Mouse (Mus musculus) CH12.LX (cell line): ENCODE measurements around the gene Akr1cl. TPM values are rescaled to one million over a fixed set of nuclear protein-coding genes. Genes with fewer than 3 reads are reported as not detected.

Experiments used
- DNase-seq: peaks from one replicate; pipeline ENCODE4 v3.0.0-alpha.2; 2013; ENCODE audit errors: extremely low read depth
- H3K27ac ChIP-seq: 2 replicates; pipeline ENCODE4 v1.5.1; 2012; ENCODE audit warnings: low read depth, mild to moderate bottlenecking, control low read depth, moderate library complexity; ENCODE audit not compliant: insufficient read depth
- H3K27me3 ChIP-seq: replicated peaks from 2 replicates; pipeline ENCODE3; 2012; ENCODE audit warnings: inconsistent platforms
- H3K36me3 ChIP-seq, 2 experiments: replicated peaks in 1 of 2; 2 replicates each; pipeline versions ENCODE3 to v1.6.1; 2012; ENCODE audit warnings: inconsistent platforms in 1 of 2, low read length in 1 of 2, mild to moderate bottlenecking in 1 of 2, mixed read lengths in 1 of 2, moderate library complexity in 1 of 2; ENCODE audit not compliant: control insufficient read depth in 1 of 2, insufficient read depth in 1 of 2
- H3K4me1 ChIP-seq, 2 experiments: 2 replicates each; pipeline ENCODE4 v1.6.1; 2012; ENCODE audit warnings: inconsistent platforms in 1 of 2, moderate library complexity in 1 of 2; ENCODE audit not compliant: insufficient read depth in 2 of 2, control insufficient read depth in 1 of 2
- H3K4me2 ChIP-seq: 2 replicates; pipeline ENCODE4 v1.6.1; 2012; ENCODE audit warnings: low read depth, mild to moderate bottlenecking, control low read depth; ENCODE audit not compliant: poor library complexity, insufficient read depth, severe bottlenecking
- H3K4me3 ChIP-seq, 3 experiments: fragments of 150-350 bp in 1 of 3; sonication (generic) in 1 of 3; replicated peaks in 1 of 3; 2 replicates each; pipeline versions ENCODE3 to v1.5.1; 2011 to 2012; ENCODE audit warnings: low read depth in 2 of 3, low read length in 2 of 3, mild to moderate bottlenecking in 2 of 3, moderate library complexity in 2 of 3, control low read depth in 1 of 3, improper control_type of control experiment in 1 of 3, inconsistent platforms in 1 of 3, mixed read lengths in 1 of 3; ENCODE audit not compliant: poor library complexity in 1 of 3
- H3K79me2 ChIP-seq: replicated peaks from 2 replicates; pipeline ENCODE4 v1.6.1; 2012; ENCODE audit warnings: mild to moderate bottlenecking, moderate library complexity; ENCODE audit not compliant: control insufficient read depth, poor library complexity, insufficient read depth, severe bottlenecking; ENCODE audit errors: extremely low read depth
- H3K9ac ChIP-seq: 2 replicates; pipeline ENCODE4 v1.6.1; 2012; ENCODE audit warnings: low read depth, mild to moderate bottlenecking, control low read depth, moderate library complexity; ENCODE audit not compliant: insufficient read depth
- H3K9me3 ChIP-seq: replicated peaks from 2 replicates; pipeline ENCODE3; 2012; ENCODE audit warnings: low read length, inconsistent platforms, mixed read lengths
- BHLHE40 ChIP-seq: IDR thresholded peaks from 2 replicates; pipeline ENCODE4 v1.6.1; 2011; ENCODE audit warnings: mild to moderate bottlenecking, low read depth, low read length, improper control_type of control experiment
- CHD1 ChIP-seq: IDR thresholded peaks from 2 replicates; pipeline ENCODE4 v1.6.1; 2012; ENCODE audit warnings: low read depth, low read length, improper control_type of control experiment, inconsistent platforms
- CHD2 ChIP-seq: IDR thresholded peaks from 2 replicates; pipeline ENCODE4 v1.6.1; 2011; ENCODE audit warnings: low read length, improper control_type of control experiment
- CTCF ChIP-seq, 2 experiments: IDR thresholded peaks in 1 of 2; conservative IDR thresholded peaks in 1 of 2; 2 replicates each; pipeline ENCODE4 v1.5.1; 2011 to 2012; ENCODE audit warnings: low read depth in 2 of 2, low read length in 2 of 2, improper control_type of control experiment in 1 of 2, inconsistent platforms in 1 of 2, mild to moderate bottlenecking in 1 of 2, moderate library complexity in 1 of 2
- E2F4 ChIP-seq: IDR thresholded peaks from 2 replicates; pipeline ENCODE4 v1.6.1; 2011; ENCODE audit warnings: low read depth, low read length, improper control_type of control experiment; ENCODE audit not compliant: insufficient replicate concordance
- ELF1 ChIP-seq: IDR thresholded peaks from 2 replicates; pipeline ENCODE4 v1.6.1; 2014; ENCODE audit warnings: low read depth, mild to moderate bottlenecking, inconsistent platforms, low read length, improper control_type of control experiment
- ETS1 ChIP-seq: conservative IDR thresholded peaks from 2 replicates; pipeline ENCODE4 v1.6.1; 2012; ENCODE audit warnings: low read depth, mild to moderate bottlenecking, inconsistent platforms, low read length, improper control_type of control experiment, moderate library complexity
- GABPA ChIP-seq: IDR thresholded peaks from 2 replicates; pipeline ENCODE4 v1.6.1; 2012; ENCODE audit warnings: low read depth, low read length, improper control_type of control experiment, inconsistent platforms; ENCODE audit not compliant: insufficient replicate concordance
- HCFC1 ChIP-seq: IDR thresholded peaks from 2 replicates; pipeline ENCODE4 v1.6.1; 2012; ENCODE audit warnings: low read depth, mild to moderate bottlenecking, inconsistent platforms, low read length, improper control_type of control experiment
- IRF4 ChIP-seq: IDR thresholded peaks from 2 replicates; pipeline ENCODE4 v1.6.1; 2014; ENCODE audit warnings: low read depth, mild to moderate bottlenecking, inconsistent platforms, low read length, improper control_type of control experiment
- JUN ChIP-seq: IDR thresholded peaks from 2 replicates; pipeline ENCODE4 v1.6.1; 2011; ENCODE audit warnings: low read depth, mild to moderate bottlenecking, low read length, improper control_type of control experiment, moderate library complexity; ENCODE audit not compliant: insufficient read depth
- JUND ChIP-seq: conservative IDR thresholded peaks from 2 replicates; pipeline ENCODE4 v1.6.1; 2011; ENCODE audit warnings: low read depth, low read length, improper control_type of control experiment
- KAT2A ChIP-seq: IDR thresholded peaks from 2 replicates; pipeline ENCODE4 v1.6.1; 2012; ENCODE audit warnings: low read length, improper control_type of control experiment, inconsistent platforms; ENCODE audit not compliant: insufficient replicate concordance
- MAFK ChIP-seq: IDR thresholded peaks from 2 replicates; pipeline ENCODE4 v1.6.1; 2011; ENCODE audit warnings: low read length, improper control_type of control experiment; ENCODE audit not compliant: insufficient replicate concordance
- MAX ChIP-seq: IDR thresholded peaks from 2 replicates; pipeline ENCODE4 v1.6.1; 2011; ENCODE audit warnings: low read length, improper control_type of control experiment
- MAZ ChIP-seq: IDR thresholded peaks from 2 replicates; pipeline ENCODE4 v1.6.1; 2012; ENCODE audit warnings: low read depth, mild to moderate bottlenecking, inconsistent platforms, low read length, improper control_type of control experiment, moderate library complexity
- MEF2A ChIP-seq: IDR thresholded peaks from 2 replicates; pipeline ENCODE4 v1.6.1; 2014; ENCODE audit warnings: low read depth, mild to moderate bottlenecking, inconsistent platforms, low read length, improper control_type of control experiment, borderline replicate concordance
- MYC ChIP-seq: IDR thresholded peaks from 2 replicates; pipeline ENCODE4 v1.6.1; 2011; ENCODE audit warnings: low read depth, mild to moderate bottlenecking, improper control_type of control experiment, low read length
- NRF1 ChIP-seq: IDR thresholded peaks from 2 replicates; pipeline ENCODE4 v1.6.1; 2014; ENCODE audit warnings: low read depth, mild to moderate bottlenecking, inconsistent platforms, low read length, improper control_type of control experiment, moderate library complexity
- POLR2A ChIP-seq: IDR thresholded peaks from 2 replicates; pipeline ENCODE4 v1.6.1; 2011; ENCODE audit warnings: low read depth, mild to moderate bottlenecking, improper control_type of control experiment, low read length
- POLR2AphosphoS2 ChIP-seq: IDR thresholded peaks from 2 replicates; pipeline ENCODE4 v1.6.1; 2011; ENCODE audit warnings: low read depth, low read length, improper control_type of control experiment
- RAD21 ChIP-seq: IDR thresholded peaks from 2 replicates; pipeline ENCODE4 v1.6.1; 2011; ENCODE audit warnings: low read depth, mild to moderate bottlenecking, low read length, improper control_type of control experiment, moderate library complexity
- RCOR1 ChIP-seq: conservative IDR thresholded peaks from 2 replicates; pipeline ENCODE4 v1.6.1; 2012; ENCODE audit warnings: low read depth, mild to moderate bottlenecking, inconsistent platforms, low read length, improper control_type of control experiment
- SIN3A ChIP-seq: IDR thresholded peaks from 2 replicates; pipeline ENCODE4 v1.6.1; 2012; ENCODE audit warnings: low read length, improper control_type of control experiment, inconsistent platforms
- SMC3 ChIP-seq: IDR thresholded peaks from 2 replicates; pipeline ENCODE4 v1.6.1; 2011; ENCODE audit warnings: low read depth, low read length, improper control_type of control experiment
- TBP ChIP-seq: conservative IDR thresholded peaks from 2 replicates; pipeline ENCODE4 v1.6.1; 2011; ENCODE audit warnings: low read depth, low read length, improper control_type of control experiment
- TCF12 ChIP-seq: IDR thresholded peaks from 2 replicates; pipeline ENCODE4 v1.6.1; 2014; ENCODE audit warnings: low read depth, mild to moderate bottlenecking, inconsistent platforms, low read length, improper control_type of control experiment
- UBTF ChIP-seq: IDR thresholded peaks from 2 replicates; pipeline ENCODE4 v1.6.1; 2012; ENCODE audit warnings: low read depth, mild to moderate bottlenecking, inconsistent platforms, low read length, improper control_type of control experiment, moderate library complexity
- USF1 ChIP-seq: IDR thresholded peaks from 2 replicates; pipeline ENCODE4 v1.6.1; 2014; ENCODE audit warnings: low read depth, mild to moderate bottlenecking, inconsistent platforms, low read length, improper control_type of control experiment
- USF2 ChIP-seq: conservative IDR thresholded peaks from 2 replicates; pipeline ENCODE4 v1.6.1; 2011; ENCODE audit warnings: low read depth, low read length, improper control_type of control experiment
- ZC3H11A ChIP-seq: IDR thresholded peaks from 2 replicates; pipeline ENCODE4 v1.6.1; 2012; ENCODE audit warnings: low read depth, mild to moderate bottlenecking, inconsistent platforms, low read length, improper control_type of control experiment
- ZKSCAN1 ChIP-seq: IDR thresholded peaks from 2 replicates; pipeline ENCODE4 v1.6.1; 2012; ENCODE audit warnings: low read depth, inconsistent platforms, low read length, improper control_type of control experiment, borderline replicate concordance
- ZMIZ1 ChIP-seq: IDR thresholded peaks from 2 replicates; pipeline ENCODE4 v1.6.1; 2012; ENCODE audit warnings: low read depth, mild to moderate bottlenecking, inconsistent platforms, low read length, improper control_type of control experiment
- dilution Hi-C: fragments of 300-500 bp; cut with MboI; formaldehyde crosslinking; loops from 2 replicates; pipeline ENCODE4 v1.14.3; 2020; ENCODE audit warnings: low sequenced_read_pairs; ENCODE audit not compliant: extremely low pct_unique_long_range_greater_than_20kb, extremely low pct_ligation_motif_present
- in situ Hi-C: fragments of 300-500 bp; cut with MboI; formaldehyde crosslinking; loops from 3 replicates; pipeline ENCODE4 v1.14.3; 2019; ENCODE audit warnings: low sequenced_read_pairs, low pct_ligation_motif_present, low pct_unique_long_range_greater_than_20kb, mixed read lengths
- polyA plus RNA-seq: library from polyadenylated mRNA; unstranded; fragments of >175 nt; gene quantifications from 2 replicates; pipeline ENCODE4 v1.2.1, GENCODE M21; 2012; ENCODE audit warnings: low read depth; ENCODE audit not compliant: insufficient read length
- total RNA-seq, 2 experiments: library from RNA; depleted of rRNA; stranded (reverse); fragments of 300-350 nt in 1 of 2; fragments of >200 nt in 1 of 2; gene quantifications; 2 replicates each; pipeline ENCODE4 v1.2.3; 2012 to 2014

Gene Akr1cl
- total and polyA plus RNA-seq, 3 experiments: not detected

DNA sequence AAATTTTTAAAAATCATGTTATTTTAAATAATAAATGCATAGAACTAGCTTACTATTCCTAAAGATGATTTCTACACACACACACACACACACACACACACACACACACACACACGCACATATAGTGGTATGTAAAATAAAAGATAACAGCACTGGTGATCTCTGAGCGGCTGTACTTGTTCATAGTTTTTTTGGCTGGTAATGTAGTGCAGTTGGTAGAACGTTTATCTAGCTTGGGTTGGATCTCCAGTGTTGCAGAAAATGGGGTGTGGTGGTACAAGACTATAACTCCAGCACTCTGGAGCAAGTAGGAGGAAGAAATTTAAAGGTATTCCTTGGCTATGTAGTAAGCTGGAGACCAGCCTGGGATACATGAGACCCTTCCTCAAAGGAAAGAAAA lies 49.3 kb downstream of the Akr1cl start:
- Histone ChIP-seq H3K79me2 (no peaks in the 10 kb centered on the region), H3K27ac (no peak overlapping the region), H3K9me3 (no peaks in the 10 kb centered on the region), H3K4me1 (peaks cover 11 to 17% of the 10 kb centered on the region in 2 experiments), H3K4me3 (no peak overlapping the region), H3K27me3 (no peaks in the 10 kb centered on the region), H3K36me3 (no peaks in the 10 kb centered on the region), H3K9ac (no peak overlapping the region), H3K4me2 (no peak overlapping the region)
- in situ Hi-C loops: loop anchor here (10.0 kb wide), 1 partner anchor 188 kb away; no protein-coding TSS in a partner anchor
- no peak for DNase-seq
- TF ChIP-seq MYC (no peak), ETS1 (no peak), RCOR1 (no peak), CHD1 (no peak), SIN3A (no peak)
- dilution Hi-C loops: no loop called here

DNA sequence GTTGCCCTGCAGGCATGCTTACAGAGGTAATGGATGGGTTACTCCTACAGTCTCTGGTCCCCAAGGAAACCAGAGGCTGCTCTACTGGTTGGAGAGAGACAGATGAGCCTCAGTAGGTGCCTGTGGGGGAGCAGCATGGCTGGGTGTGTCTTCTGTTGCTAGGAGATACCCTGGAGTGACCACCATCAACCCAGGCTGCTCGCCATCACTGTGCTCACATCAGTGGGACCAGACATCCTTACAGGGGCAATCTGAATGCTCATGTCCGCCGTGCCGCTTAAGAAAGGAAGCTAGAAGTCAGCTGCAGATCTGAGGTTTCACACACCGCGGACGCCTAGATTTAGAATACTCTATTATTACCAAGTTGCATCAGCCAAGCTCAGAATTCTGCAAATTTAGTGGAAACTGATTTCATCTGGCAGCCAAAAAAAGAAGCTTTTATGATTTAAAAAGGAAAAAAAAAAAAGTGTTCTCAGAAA lies 54.2 kb downstream of the Akr1cl start:
- Histone ChIP-seq H3K4me1 (peaks cover 11 to 20% of the 10 kb centered on the region in 2 experiments), H3K9ac (peak overlapping the region; percentile 50), H3K4me3 (peak overlapping the region in 1 of 3 experiments; percentile 18), H3K79me2 (no peaks in the 10 kb centered on the region), H3K27ac (peak overlapping the region; percentile 76), H3K9me3 (no peaks in the 10 kb centered on the region), H3K27me3 (no peaks in the 10 kb centered on the region), H3K36me3 (no peaks in the 10 kb centered on the region), H3K4me2 (peak overlapping the region; percentile 55; the same call in 1 of the 2 replicates)
- DNase-seq: peak; percentile 71
- in situ Hi-C loops: no loop called here
- dilution Hi-C loops: no loop called here
- TF ChIP-seq ELF1 (no peak), IRF4 (no peak), MAFK (no peak), RCOR1 (no peak), MEF2A (peak; percentile 93), BHLHE40 (peak; percentile 41; the same call in 1 of the 2 replicates), CHD1 (no peak), JUND (no peak), ZC3H11A (no peak), JUN (no peak), NRF1 (no peak), ZMIZ1 (no peak), RAD21 (no peak), ZKSCAN1 (no peak), CHD2 (no peak), GABPA (no peak), HCFC1 (no peak), USF2 (no peak), E2F4 (no peak), SIN3A (no peak), KAT2A (no peak), POLR2A (no peak), MAZ (no peak), CTCF (conservative IDR thresholded peaks at IDR 0.05 in 1 of 2, IDR thresholded peaks at IDR 0.05 in 1 of 2; ENCODE audit: low read depth in 2 of 2, low read length in 2 of 2) (no peak), SMC3 (no peak), UBTF (no peak), TBP (no peak), MAX (no peak), USF1 (no peak), POLR2AphosphoS2 (no peak), TCF12 (peak; percentile 48; the same call in 1 of the 2 replicates)
